Mouse (Mus musculus) forebrain, embryonic 12.5 days (tissue): Measurements from ENCODE around the gene Rptor. TPM values are rescaled to one million over a fixed set of nuclear protein-coding genes. Genes with fewer than 3 reads are reported as not detected.

Experiments
- ATAC-seq: fragments of 200-750 bp; cut with Nextera tagmentation; 2 replicates; pipeline ENCODE4 v1.8.0; 2017; ENCODE audit warnings: moderate TSS enrichment; ENCODE audit not compliant: low FRiP score
- H3K27ac ChIP-seq: fragments of 300-500 bp; sonication (generic); 2 replicates; pipeline ENCODE4 v1.5.1; 2016; ENCODE audit warnings: mild to moderate bottlenecking
- H3K27me3 ChIP-seq: fragments of 300-500 bp; sonication (generic); 2 replicates; pipeline ENCODE4 v1.6.1; 2016; ENCODE audit warnings: mild to moderate bottlenecking
- H3K36me3 ChIP-seq: fragments of 300-500 bp; sonication (generic); replicated peaks from 2 replicates; pipeline ENCODE4 v1.6.1; 2016; ENCODE audit warnings: mild to moderate bottlenecking
- H3K4me1 ChIP-seq: fragments of 300-500 bp; sonication (generic); 2 replicates; pipeline ENCODE4 v1.6.1; 2016
- H3K4me2 ChIP-seq: fragments of 300-500 bp; sonication (generic); 2 replicates; pipeline ENCODE4 v1.6.1; 2016; ENCODE audit warnings: mild to moderate bottlenecking, moderate library complexity
- H3K4me3 ChIP-seq: fragments of 300-500 bp; sonication (generic); replicated peaks from 2 replicates; pipeline ENCODE4 v1.5.1; 2016; ENCODE audit warnings: mild to moderate bottlenecking
- H3K9ac ChIP-seq: fragments of 300-500 bp; sonication (generic); 2 replicates; pipeline ENCODE4 v1.6.1; 2016; ENCODE audit warnings: mild to moderate bottlenecking
- H3K9me3 ChIP-seq: fragments of 300-500 bp; sonication (generic); 2 replicates; pipeline ENCODE4 v1.6.1; 2016
- WGBS: fragments of 180-500 bp; shearing (Covaris S2); methylation state at CpG from one replicate; pipeline ENCODE4 v1.1.7; 2016; 5-methylcytosine and 5-hydroxymethylcytosine counted together
- polyA plus RNA-seq: library from polyadenylated mRNA; unstranded; fragments of >200 nt; fragmentation: Nextera tagmentation; extraction: Ambion mirVana; gene quantifications from 2 replicates; pipeline ENCODE4 v1.2.1, GENCODE M21; 2016

Gene Rptor
- polyA plus RNA-seq, 1 experiment from 2014 or later: 16.1 TPM

GRCm38 (mm10) chr11:119664678-119665307 is 62.1 kb downstream of the Rptor start:
- no peaks in the 10 kb centered on the region for H3K9me3 ChIP-seq
- 0 out of 2 replicates have a peak, but pooled peaks have one; percentile 39 for ATAC-seq
- peaks cover 23% of the 10 kb centered on the region for H3K4me1 ChIP-seq
- no peak overlapping the region for H3K9ac ChIP-seq
- no peaks in the 10 kb centered on the region for H3K36me3 ChIP-seq
- H3K27ac ChIP-seq: no peak overlapping the region
- H3K4me3 ChIP-seq: no peak overlapping the region
- H3K4me2 ChIP-seq: no peak overlapping the region
- no peaks in the 10 kb centered on the region for H3K27me3 ChIP-seq
- 71% methylated on average over 10 of the region's 10 CpGs for WGBS

DNA sequence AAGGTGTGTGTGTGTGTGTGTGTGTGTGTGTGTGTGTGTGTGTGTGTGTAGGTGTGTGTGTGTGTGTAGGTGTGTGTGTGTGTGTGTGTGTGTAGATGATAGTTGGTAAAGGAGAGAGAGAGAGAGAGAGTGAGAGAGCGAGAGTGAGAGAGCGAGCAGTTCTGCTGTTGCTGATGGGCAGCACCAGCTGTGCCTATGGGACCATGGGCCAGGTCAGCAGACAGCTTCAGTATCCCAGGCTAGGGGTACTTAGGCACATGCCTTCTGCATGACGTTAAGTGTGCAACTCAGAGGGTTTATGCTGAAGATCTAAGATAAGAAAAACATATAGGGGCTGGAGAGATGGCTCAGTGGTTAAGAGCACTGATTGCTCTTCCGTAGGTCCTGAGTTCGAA is 62.6 kb downstream of the Rptor start:
- Histone ChIP-seq H3K27me3 (no peaks in the 10 kb centered on the region), H3K27ac (no peak overlapping the region), H3K4me2 (no peak overlapping the region), H3K36me3 (no peaks in the 10 kb centered on the region), H3K4me1 (peaks cover 23% of the 10 kb centered on the region), H3K9ac (no peak overlapping the region), H3K4me3 (no peak overlapping the region), H3K9me3 (no peaks in the 10 kb centered on the region)
- no peak for ATAC-seq
- WGBS: 92% methylated on average over 5 of the region's 5 CpGs

DNA sequence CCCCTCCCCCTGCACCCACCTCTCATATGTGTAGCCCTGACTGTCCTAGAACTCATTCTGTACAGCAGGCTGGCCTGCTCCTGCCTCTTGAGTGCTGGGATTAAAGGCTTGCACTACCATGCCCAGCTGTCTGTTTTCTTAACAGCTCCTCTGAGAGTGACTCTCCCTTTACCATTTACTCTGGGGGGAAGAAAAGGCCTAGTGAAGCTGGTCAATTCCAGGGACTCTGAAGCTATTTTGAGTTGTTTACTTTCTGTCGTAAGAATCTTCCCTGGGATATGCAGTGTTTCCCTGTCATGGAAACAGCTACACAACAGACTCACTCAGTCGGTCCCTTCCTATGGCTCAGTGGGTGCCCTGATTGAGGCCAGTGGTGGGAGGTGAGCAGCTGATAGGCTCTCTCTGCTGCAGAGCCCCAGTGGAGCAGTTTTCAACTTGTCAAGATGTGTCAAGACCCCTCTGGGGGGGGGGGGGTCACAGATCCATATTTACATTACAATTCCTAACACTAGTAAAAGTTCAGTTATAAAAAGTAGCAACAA is 63.9 kb downstream of the Rptor start:
- 31% methylated on average over 2 of the region's 2 CpGs for WGBS
- H3K36me3 ChIP-seq: no peaks in the 10 kb centered on the region
- no peaks in the 10 kb centered on the region for H3K9me3 ChIP-seq
- H3K4me3 ChIP-seq: no peak overlapping the region
- H3K27ac ChIP-seq: no peak overlapping the region
- no peak for ATAC-seq
- H3K4me1 ChIP-seq: peaks cover 23% of the 10 kb centered on the region
- H3K4me2 ChIP-seq: no peak overlapping the region
- no peaks in the 10 kb centered on the region for H3K27me3 ChIP-seq
- no peak overlapping the region for H3K9ac ChIP-seq

GRCm38 (mm10) chr11:119670690-119671666 is 68.3 kb downstream of the Rptor start:
- no peak for ATAC-seq
- Histone ChIP-seq H3K9me3 (0 out of 2 replicates have a peak, but pooled peaks cover 3% of the 10 kb centered on the region), H3K36me3 (no peaks in the 10 kb centered on the region), H3K9ac (no peak overlapping the region), H3K4me1 (peaks cover 20% of the 10 kb centered on the region), H3K4me3 (no peak overlapping the region), H3K27me3 (no peaks in the 10 kb centered on the region), H3K4me2 (no peak overlapping the region), H3K27ac (no peak overlapping the region)
- WGBS: 77% methylated on average over 11 of the region's 11 CpGs

- no peaks in the 10 kb centered on the region for H3K27me3 ChIP-seq
- H3K27ac ChIP-seq: no peak overlapping the region
- peaks cover 11% of the 10 kb centered on the region for H3K4me1 ChIP-seq
- H3K4me3 ChIP-seq: no peak overlapping the region
- no peaks in the 10 kb centered on the region for H3K36me3 ChIP-seq
- H3K9me3 ChIP-seq: 0 out of 2 replicates have a peak, but pooled peaks cover 3% of the 10 kb centered on the region
- H3K9ac ChIP-seq: no peak overlapping the region
- no peak for ATAC-seq
- WGBS: 20% methylated on average over 2 of the region's 2 CpGs
- H3K4me2 ChIP-seq: no peak overlapping the region
These were observed 69.3 kb downstream of the Rptor start for GRCm38 (mm10) chr11:119672041-119672440.

GRCm38 (mm10) chr11:119672775-119673174 is 70.1 kb downstream of the Rptor start:
- no peak overlapping the region for H3K4me3 ChIP-seq
- 0 out of 2 replicates have a peak, but pooled peaks cover 3% of the 10 kb centered on the region for H3K9me3 ChIP-seq
- H3K4me2 ChIP-seq: no peak overlapping the region
- H3K36me3 ChIP-seq: no peaks in the 10 kb centered on the region
- no peak overlapping the region for H3K9ac ChIP-seq
- no peak overlapping the region for H3K27ac ChIP-seq
- peaks cover 11% of the 10 kb centered on the region for H3K4me1 ChIP-seq
- H3K27me3 ChIP-seq: no peaks in the 10 kb centered on the region
- WGBS: 82% methylated on average over 4 of the region's 4 CpGs
- no peak for ATAC-seq

DNA sequence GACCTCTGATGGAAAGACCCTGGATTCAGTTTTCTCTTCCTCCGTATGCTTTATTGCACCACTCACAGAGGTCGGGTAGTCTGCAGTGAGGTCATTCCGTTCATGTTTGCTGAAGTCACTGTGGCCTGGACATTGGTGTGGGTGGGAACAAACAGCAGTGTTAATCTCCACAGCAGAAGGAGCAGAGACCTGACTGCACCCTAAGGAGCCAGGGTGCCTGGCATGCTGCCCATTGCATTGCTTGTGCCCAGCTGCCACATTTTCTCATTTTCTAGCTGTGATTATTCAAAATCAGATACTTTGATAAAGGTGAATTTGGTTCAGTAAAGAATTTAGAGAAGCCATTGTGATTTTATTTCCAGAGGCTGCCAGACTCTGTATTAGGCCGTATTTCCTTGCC is 72.1 kb downstream of the Rptor start:
- Histone ChIP-seq H3K27ac (peak overlapping the region; percentile 25; the same call in 1 of the 2 replicates), H3K4me1 (peaks cover 11% of the 10 kb centered on the region; the same call in 1 of the 2 replicates), H3K4me2 (no peak overlapping the region), H3K9me3 (0 out of 2 replicates have a peak, but pooled peaks cover 3% of the 10 kb centered on the region), H3K27me3 (no peaks in the 10 kb centered on the region), H3K9ac (no peak overlapping the region), H3K36me3 (no peaks in the 10 kb centered on the region), H3K4me3 (no peak overlapping the region)
- ATAC-seq: no peak
- WGBS: 82% methylated on average over 4 of the region's 4 CpGs

DNA sequence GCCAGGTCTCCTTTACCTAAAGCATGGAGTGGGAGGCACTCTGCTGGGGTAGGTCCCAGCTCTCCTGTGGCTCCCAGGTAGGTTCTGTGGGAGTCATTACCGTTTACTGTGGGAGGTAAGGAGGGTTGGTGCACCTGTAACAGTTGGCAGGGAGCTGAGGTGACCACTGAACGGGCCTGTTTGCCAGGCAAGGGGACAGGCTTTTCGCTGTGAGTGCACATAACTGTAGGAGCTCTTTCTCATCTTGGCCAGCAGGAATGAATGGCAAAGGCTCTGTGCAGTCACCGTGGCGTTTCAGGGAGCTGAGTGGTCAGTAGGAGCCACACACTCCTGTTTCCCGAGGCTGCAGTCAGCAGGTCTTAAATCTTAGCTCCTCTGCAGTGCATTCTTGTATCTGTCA is 72.8 kb downstream of the Rptor start:
- no peak overlapping the region for H3K9ac ChIP-seq
- H3K36me3 ChIP-seq: no peaks in the 10 kb centered on the region
- no peak for ATAC-seq
- H3K4me2 ChIP-seq: no peak overlapping the region
- no peak overlapping the region for H3K27ac ChIP-seq
- 88% methylated on average over 6 of the region's 6 CpGs for WGBS
- peaks cover 11% of the 10 kb centered on the region; the same call in 1 of the 2 replicates for H3K4me1 ChIP-seq
- H3K4me3 ChIP-seq: no peak overlapping the region
- H3K27me3 ChIP-seq: no peaks in the 10 kb centered on the region
- 0 out of 2 replicates have a peak, but pooled peaks cover 3% of the 10 kb centered on the region for H3K9me3 ChIP-seq

GRCm38 (mm10) chr11:119676751-119677411 is 74.2 kb downstream of the Rptor start:
- no peaks in the 10 kb centered on the region for H3K36me3 ChIP-seq
- no peak for ATAC-seq
- H3K4me3 ChIP-seq: no peak overlapping the region
- 85% methylated on average over 7 of the region's 7 CpGs for WGBS
- H3K4me1 ChIP-seq: peaks cover 9% of the 10 kb centered on the region; the same call in 1 of the 2 replicates
- H3K9me3 ChIP-seq: 0 out of 2 replicates have a peak, but pooled peaks cover 3% of the 10 kb centered on the region
- H3K27me3 ChIP-seq: no peaks in the 10 kb centered on the region
- H3K9ac ChIP-seq: no peak overlapping the region
- H3K27ac ChIP-seq: no peak overlapping the region
- no peak overlapping the region for H3K4me2 ChIP-seq

GRCm38 (mm10) chr11:119678427-119678826 is 75.7 kb downstream of the Rptor start:
- Histone ChIP-seq H3K4me3 (no peak overlapping the region), H3K27ac (no peak overlapping the region), H3K9me3 (0 out of 2 replicates have a peak, but pooled peaks cover 3% of the 10 kb centered on the region), H3K36me3 (no peaks in the 10 kb centered on the region), H3K27me3 (no peaks in the 10 kb centered on the region), H3K4me2 (no peak overlapping the region), H3K4me1 (peaks cover 5% of the 10 kb centered on the region; the same call in 1 of the 2 replicates), H3K9ac (no peak overlapping the region)
- no peak for ATAC-seq
- 91% methylated on average over 5 of the region's 5 CpGs for WGBS

GRCm38 (mm10) chr11:119680735-119681134 is 78.0 kb downstream of the Rptor start:
- peaks cover 8% of the 10 kb centered on the region for H3K4me1 ChIP-seq
- H3K4me2 ChIP-seq: no peak overlapping the region
- no peak for ATAC-seq
- no peaks in the 10 kb centered on the region for H3K27me3 ChIP-seq
- H3K36me3 ChIP-seq: no peaks in the 10 kb centered on the region
- no peak overlapping the region for H3K27ac ChIP-seq
- WGBS: 90% methylated on average over 2 of the region's 2 CpGs
- no peak overlapping the region for H3K9ac ChIP-seq
- no peaks in the 10 kb centered on the region for H3K9me3 ChIP-seq
- H3K4me3 ChIP-seq: no peak overlapping the region

DNA sequence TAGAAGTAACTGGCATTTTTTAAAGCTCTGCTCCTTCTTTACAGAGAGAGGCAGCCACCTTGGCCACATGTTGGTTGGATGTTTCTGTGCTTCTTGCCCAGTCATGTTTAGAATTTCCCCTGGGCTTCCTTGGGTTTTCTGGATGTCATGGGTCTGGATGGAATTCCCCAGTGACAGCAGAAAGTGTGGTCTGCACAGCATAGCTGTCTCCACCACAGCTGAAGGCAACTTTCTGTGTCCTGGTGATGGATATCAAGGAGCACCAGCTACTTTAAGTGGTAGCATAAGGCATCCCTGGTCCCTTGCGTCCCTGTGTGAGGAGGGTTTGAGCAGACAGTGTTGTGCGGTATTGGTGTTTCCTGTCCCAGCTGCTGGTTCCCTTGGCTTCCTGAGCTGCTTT is 79.6 kb downstream of the Rptor start:
- Histone ChIP-seq H3K4me3 (no peak overlapping the region), H3K36me3 (no peaks in the 10 kb centered on the region), H3K27ac (no peak overlapping the region), H3K9ac (no peak overlapping the region), H3K27me3 (no peaks in the 10 kb centered on the region), H3K9me3 (no peaks in the 10 kb centered on the region), H3K4me2 (no peak overlapping the region), H3K4me1 (peaks cover 11% of the 10 kb centered on the region)
- no peak for ATAC-seq
- WGBS: 95% methylated on average over 2 of the region's 2 CpGs
